Mouse (Mus musculus): ENCODE measurements around the gene Sik1. TPM values are rescaled to one million over a fixed set of nuclear protein-coding genes. Genes with fewer than 3 reads are reported as not detected.

The Sik1 gene
- total and polyA plus RNA-seq, 3 experiments: 17.1 to 56.9 (median 36.7) TPM

DNA sequence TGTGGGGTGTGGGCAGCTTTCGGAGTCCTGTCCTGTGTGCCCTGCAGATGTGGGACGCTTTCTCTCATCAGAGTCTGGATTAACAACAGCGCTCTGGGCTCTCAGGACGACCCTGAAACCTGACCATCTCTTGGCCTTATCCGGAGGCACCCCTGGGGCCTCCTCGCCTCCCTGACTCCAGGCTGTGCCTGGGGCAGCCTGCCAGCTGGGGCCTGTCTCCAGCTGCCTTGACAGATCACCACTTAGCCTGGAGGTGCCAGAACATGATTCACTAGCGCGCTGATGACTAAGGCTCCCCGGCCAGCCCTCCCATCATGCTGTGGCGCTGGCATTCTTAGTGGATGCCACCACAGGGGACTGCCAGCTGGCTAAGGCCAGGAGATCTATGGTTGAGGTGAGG, 37.1 kb upstream of the Sik1 start:
- in situ Hi-C loops (cut with MboI; ENCODE audit: low pct_ligation_motif_present, low pct_unique_long_range_greater_than_20kb, low sequenced_read_pairs): no loop called here
- no peaks in the 10 kb centered on the region for H3K36me3 ChIP-seq (replicated peaks in 1 of 2; ENCODE audit: control insufficient read depth in 1 of 2, insufficient read depth in 1 of 2, low read length in 1 of 2)
- peaks cover 28 to 59% of the 10 kb centered on the region in 2 experiments for H3K4me1 ChIP-seq (ENCODE audit: control insufficient read depth in 1 of 2, insufficient read depth in 2 of 2)
- dilution Hi-C loops (cut with MboI; ENCODE audit: extremely low pct_ligation_motif_present, extremely low pct_unique_long_range_greater_than_20kb, low sequenced_read_pairs): no loop called here
- H3K4me2 ChIP-seq (ENCODE audit: insufficient read depth, low read depth, poor library complexity, severe bottlenecking): no peak overlapping the region
- no peaks in the 10 kb centered on the region for H3K9me3 ChIP-seq (replicated peaks; ENCODE audit: low read length)
- no peak overlapping the region for H3K4me3 ChIP-seq (replicated peaks in 1 of 3; ENCODE audit: low read depth in 2 of 3, low read length in 2 of 3, poor library complexity in 1 of 3)
- no peaks in the 10 kb centered on the region for H3K27me3 ChIP-seq (replicated peaks)
- H3K27ac ChIP-seq (ENCODE audit: insufficient read depth, low read depth): no peak overlapping the region
- DNase-seq (ENCODE audit: extremely low read depth): no peak
- no peak overlapping the region for H3K9ac ChIP-seq (ENCODE audit: insufficient read depth, low read depth)
- no peaks in the 10 kb centered on the region for H3K79me2 ChIP-seq (replicated peaks; ENCODE audit: control insufficient read depth, extremely low read depth, insufficient read depth, poor library complexity, severe bottlenecking)
- no peak for TF ChIP-seq SMC3 (IDR thresholded peaks at IDR 0.05; ENCODE audit: low read depth, low read length)
- TF ChIP-seq ELF1 (IDR thresholded peaks at IDR 0.05; ENCODE audit: low read depth, low read length): no peak
- TF ChIP-seq JUN (IDR thresholded peaks at IDR 0.05; ENCODE audit: insufficient read depth, low read depth, low read length): no peak
- TF ChIP-seq EP300 (IDR thresholded peaks at IDR 0.05; ENCODE audit: low read length): no peak
- no peak for TF ChIP-seq USF2 (conservative IDR thresholded peaks at IDR 0.05; ENCODE audit: low read depth, low read length)
- no peak for TF ChIP-seq TBP (conservative IDR thresholded peaks at IDR 0.05; ENCODE audit: low read depth, low read length)
- no peak for TF ChIP-seq PAX5 (IDR thresholded peaks at IDR 0.05; ENCODE audit: low read length)
- no peak for TF ChIP-seq ZMIZ1 (IDR thresholded peaks at IDR 0.05; ENCODE audit: low read depth, low read length)
- TF ChIP-seq BHLHE40 (IDR thresholded peaks at IDR 0.05; ENCODE audit: low read depth, low read length): no peak
- TF ChIP-seq NRF1 (IDR thresholded peaks at IDR 0.05; ENCODE audit: low read depth, low read length): no peak
- TF ChIP-seq POLR2AphosphoS2 (IDR thresholded peaks at IDR 0.05; ENCODE audit: low read depth, low read length): no peak
- no peak for TF ChIP-seq CHD2 (IDR thresholded peaks at IDR 0.05; ENCODE audit: low read length)
- TF ChIP-seq ZKSCAN1 (IDR thresholded peaks at IDR 0.05; ENCODE audit: borderline replicate concordance, low read depth, low read length): no peak
- TF ChIP-seq MEF2A (IDR thresholded peaks at IDR 0.05; ENCODE audit: borderline replicate concordance, low read depth, low read length): no peak
- no peak for TF ChIP-seq ZNF384 (IDR thresholded peaks at IDR 0.05; ENCODE audit: low read depth, low read length)
- no peak for TF ChIP-seq CHD1 (IDR thresholded peaks at IDR 0.05; ENCODE audit: low read depth, low read length)

DNA sequence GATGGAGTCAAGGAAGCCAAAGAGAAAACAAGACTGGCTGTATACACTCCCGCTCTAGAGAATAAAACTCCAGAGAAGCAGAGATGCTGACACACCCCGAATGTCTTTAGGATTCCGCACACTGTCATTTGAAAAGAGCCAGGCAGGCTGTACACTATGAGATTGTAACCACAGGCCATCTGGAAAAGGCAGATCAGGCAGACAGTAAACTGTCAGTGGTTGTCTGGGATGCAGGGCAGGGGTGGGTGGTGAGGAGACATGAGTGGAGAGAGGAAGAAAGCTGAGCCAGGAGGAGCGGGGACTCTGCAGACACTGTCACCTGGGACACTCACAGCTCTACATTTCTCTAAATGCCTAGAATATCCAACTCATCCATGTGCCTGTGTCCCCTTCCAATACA, 36.3 kb upstream of the Sik1 start:
- no peaks in the 10 kb centered on the region for H3K9me3 ChIP-seq (replicated peaks; ENCODE audit: low read length)
- DNase-seq (ENCODE audit: extremely low read depth): no peak
- no peak overlapping the region for H3K4me3 ChIP-seq (replicated peaks in 1 of 3; ENCODE audit: low read depth in 2 of 3, low read length in 2 of 3, poor library complexity in 1 of 3)
- dilution Hi-C loops (cut with MboI; ENCODE audit: extremely low pct_ligation_motif_present, extremely low pct_unique_long_range_greater_than_20kb, low sequenced_read_pairs) (no loop called here), in situ Hi-C loops (cut with MboI; ENCODE audit: low pct_ligation_motif_present, low pct_unique_long_range_greater_than_20kb, low sequenced_read_pairs) (no loop called here)
- H3K79me2 ChIP-seq (replicated peaks; ENCODE audit: control insufficient read depth, extremely low read depth, insufficient read depth, poor library complexity, severe bottlenecking): no peaks in the 10 kb centered on the region
- peaks cover 27 to 51% of the 10 kb centered on the region in 2 experiments for H3K4me1 ChIP-seq (ENCODE audit: control insufficient read depth in 1 of 2, insufficient read depth in 2 of 2)
- no peaks in the 10 kb centered on the region for H3K36me3 ChIP-seq (replicated peaks in 1 of 2; ENCODE audit: control insufficient read depth in 1 of 2, insufficient read depth in 1 of 2, low read length in 1 of 2)
- H3K27ac ChIP-seq (ENCODE audit: insufficient read depth, low read depth): no peak overlapping the region
- no peak overlapping the region for H3K4me2 ChIP-seq (ENCODE audit: insufficient read depth, low read depth, poor library complexity, severe bottlenecking)
- H3K27me3 ChIP-seq (replicated peaks): no peaks in the 10 kb centered on the region
- no peak overlapping the region for H3K9ac ChIP-seq (ENCODE audit: insufficient read depth, low read depth)
- TF ChIP-seq MAZ (IDR thresholded peaks at IDR 0.05; ENCODE audit: low read depth, low read length): no peak
- no peak for TF ChIP-seq ZMIZ1 (IDR thresholded peaks at IDR 0.05; ENCODE audit: low read depth, low read length)
- TF ChIP-seq KAT2A (IDR thresholded peaks at IDR 0.05; ENCODE audit: insufficient replicate concordance, low read length): no peak
- TF ChIP-seq CHD2 (IDR thresholded peaks at IDR 0.05; ENCODE audit: low read length): no peak
- TF ChIP-seq USF1 (IDR thresholded peaks at IDR 0.05; ENCODE audit: low read depth, low read length): no peak
- no peak for TF ChIP-seq POLR2A (IDR thresholded peaks at IDR 0.05; ENCODE audit: low read depth, low read length)
- TF ChIP-seq ELF1 (IDR thresholded peaks at IDR 0.05; ENCODE audit: low read depth, low read length): no peak
- no peak for TF ChIP-seq JUND (conservative IDR thresholded peaks at IDR 0.05; ENCODE audit: low read depth, low read length)
- TF ChIP-seq EP300 (IDR thresholded peaks at IDR 0.05; ENCODE audit: low read length): no peak
- no peak for TF ChIP-seq JUN (IDR thresholded peaks at IDR 0.05; ENCODE audit: insufficient read depth, low read depth, low read length)
- TF ChIP-seq POLR2AphosphoS2 (IDR thresholded peaks at IDR 0.05; ENCODE audit: low read depth, low read length): no peak
- no peak for TF ChIP-seq CHD1 (IDR thresholded peaks at IDR 0.05; ENCODE audit: low read depth, low read length)

Measured in CH12.LX (cell line).